Mouse (Mus musculus) small intestine, adult 2 months (tissue): ENCODE results near the gene Zmiz1.

Experiments used
- CTCF ChIP-seq: fragments of 200-500 bp; IDR thresholded peaks from 2 replicates; pipeline ENCODE4 v1.5.1; 2012; ENCODE audit warnings: low read depth, mild to moderate bottlenecking, control low read depth, inconsistent platforms, low read length, moderate library complexity, mixed read lengths; ENCODE audit not compliant: insufficient replicate concordance, insufficient read length; ENCODE audit errors: extremely low read depth
- POLR2A ChIP-seq: fragments of 200-500 bp; IDR thresholded peaks from 2 replicates; pipeline ENCODE4 v1.6.1; 2012; ENCODE audit warnings: low read depth, mild to moderate bottlenecking, control low read depth, inconsistent platforms, low read length, moderate library complexity

GRCm38 (mm10) chr14:25488097-25488613 lies 29.2 kb downstream of the Zmiz1 start:
- TF ChIP-seq CTCF, result no peak
- TF ChIP-seq POLR2A, result no peak
